Mouse (Mus musculus) small intestine, adult 2 months (tissue): ENCODE results near the gene Uchl4.

Experiments
- CTCF ChIP-seq: fragments of 200-500 bp; IDR thresholded peaks from 2 replicates; pipeline ENCODE4 v1.5.1; 2012; ENCODE audit warnings: low read depth, mild to moderate bottlenecking, control low read depth, inconsistent platforms, low read length, moderate library complexity, mixed read lengths; ENCODE audit not compliant: insufficient replicate concordance, insufficient read length; ENCODE audit errors: extremely low read depth
- POLR2A ChIP-seq: fragments of 200-500 bp; IDR thresholded peaks from 2 replicates; pipeline ENCODE4 v1.6.1; 2012; ENCODE audit warnings: low read depth, mild to moderate bottlenecking, control low read depth, inconsistent platforms, low read length, moderate library complexity

DNA sequence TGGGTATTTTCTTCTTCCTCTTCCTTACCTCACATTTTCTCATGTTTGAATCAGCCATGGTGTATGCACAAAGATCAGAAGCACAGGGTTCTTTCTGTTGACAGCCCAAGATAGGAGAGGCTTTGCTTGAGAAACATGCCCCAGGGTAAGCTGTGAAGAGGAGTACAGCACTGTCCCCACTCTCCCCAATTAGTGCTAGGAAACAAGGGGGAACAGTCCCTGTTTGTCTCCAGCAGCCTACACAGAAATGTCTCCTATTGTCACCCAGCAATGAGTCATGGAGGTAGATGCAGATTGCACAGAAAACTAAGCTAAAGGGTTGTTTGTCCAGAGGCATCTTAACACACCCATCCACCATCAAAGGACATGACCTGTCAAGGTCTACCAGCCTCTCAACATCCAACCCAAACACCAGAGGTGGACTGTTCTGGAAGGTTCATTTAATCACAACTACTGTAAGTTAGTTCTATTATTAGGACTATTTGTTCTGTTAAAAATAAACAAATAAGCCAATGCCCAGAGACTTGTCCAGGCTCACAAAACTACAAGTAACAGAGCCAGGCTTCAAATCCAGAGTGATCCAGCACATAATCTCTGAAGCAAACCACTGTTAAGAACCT lies 15.2 kb downstream of the Uchl4 start:
- TF ChIP-seq POLR2A (no peak), CTCF (no peak)
